Mouse (Mus musculus) thymus, postnatal 0 days (tissue): ENCODE measurements at regions not wholly inside any gene's neighbourhood (a gene's known extent, or its start where the extent isn't known, plus 50 kb on each side); places are given as distances from the start of the nearest gene placed in this dataset.

Source experiments
- DNase-seq: peaks from one replicate; pipeline ENCODE4 v3.0.0-alpha.2; 2015; ENCODE audit warnings: low spot score

DNA sequence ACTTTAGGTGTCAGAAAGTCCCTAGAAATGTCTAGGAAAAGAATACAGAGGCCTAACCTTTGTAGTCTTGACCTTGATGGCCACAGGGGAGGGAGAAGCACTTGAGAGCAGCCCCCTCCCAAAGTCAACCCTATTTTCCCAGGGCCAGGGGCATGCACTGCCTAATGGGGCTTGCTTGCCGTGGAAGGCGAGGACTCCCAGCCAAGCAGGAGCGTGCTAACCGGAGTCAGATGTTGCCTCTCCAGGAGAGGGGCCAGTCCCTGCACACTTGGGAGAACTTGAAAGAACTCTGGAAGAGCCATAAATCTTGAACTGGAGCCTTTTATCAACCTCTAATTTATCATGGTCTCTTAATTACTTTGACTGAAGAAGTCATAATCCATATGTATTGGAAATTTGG lies 712.7 kb downstream of the Vrk1 start:
- DNase-seq = no peak

- DNase-seq = no peak
Observed at GRCm38 (mm10) chr12:106726920-106727319, 716.9 kb downstream of the Vrk1 start.

DNA sequence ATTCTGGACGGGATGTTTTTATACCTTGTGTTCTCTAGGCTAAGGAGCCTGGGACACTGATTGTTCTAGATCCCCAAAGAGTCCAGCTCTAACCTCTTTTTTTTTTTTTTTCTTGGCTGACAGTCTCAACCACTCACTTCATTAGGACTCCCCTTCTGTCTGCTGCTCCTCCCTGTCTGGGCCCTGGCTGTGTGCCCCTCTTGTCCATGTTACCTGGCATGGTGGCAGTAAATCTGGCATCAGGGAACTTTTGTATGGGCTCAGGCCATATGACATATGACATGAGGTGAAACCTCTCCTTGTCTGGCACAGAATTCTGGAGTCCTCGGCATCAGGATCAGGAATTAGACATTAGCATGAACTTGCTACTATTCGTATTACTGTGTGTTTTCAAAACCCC lies 717.5 kb downstream of the Vrk1 start:
- no peak for DNase-seq

DNA sequence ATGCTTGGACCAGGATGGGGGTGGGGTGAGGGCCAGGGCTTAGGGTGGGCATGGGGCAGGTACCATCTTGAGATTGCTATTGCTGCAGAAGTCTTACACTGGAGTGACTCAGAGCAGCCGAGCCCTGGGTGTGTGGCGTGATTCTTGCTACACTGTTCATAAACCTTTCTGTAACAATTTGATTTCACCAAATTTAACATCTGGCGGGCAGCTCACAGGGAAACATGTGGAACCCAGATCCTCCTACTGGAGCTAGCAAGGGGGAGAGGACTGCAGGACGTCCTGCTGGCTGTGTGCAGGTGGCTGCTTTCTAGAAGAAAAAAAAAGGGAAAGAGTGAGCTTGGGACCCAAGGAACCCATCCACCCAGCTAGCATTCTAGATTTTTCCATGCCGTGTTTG lies 719.7 kb downstream of the Vrk1 start:
- no peak for DNase-seq

- no peak for DNase-seq
Observed at GRCm38 (mm10) chr12:106732108-106732857, 722.3 kb downstream of the Vrk1 start.

GRCm38 (mm10) chr12:106748765-106749164 lies 738.7 kb downstream of the Vrk1 start:
- DNase-seq = no peak

GRCm38 (mm10) chr12:106763552-106763951 lies 724.9 kb upstream of the 3110018I06Rik start:
- DNase-seq = no peak

DNA sequence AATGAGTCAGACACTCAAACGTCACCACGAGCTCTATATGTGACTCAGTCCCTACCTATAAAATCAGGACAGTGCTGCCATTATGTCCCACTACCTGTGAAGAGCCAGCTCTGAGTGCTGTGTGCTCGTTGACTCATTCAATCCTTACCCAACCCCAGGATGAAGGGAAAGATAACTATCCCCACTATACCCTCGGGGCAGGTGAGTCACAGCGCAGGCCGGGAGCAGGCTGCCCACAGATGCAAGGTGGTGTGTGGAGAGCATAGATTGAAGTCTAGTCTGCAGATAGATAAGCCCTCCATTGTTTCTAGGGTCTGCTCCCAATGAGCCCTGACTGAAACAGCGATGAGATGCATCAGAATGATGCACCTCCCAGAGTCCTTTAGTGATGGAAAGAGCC lies 723.9 kb upstream of the 3110018I06Rik start:
- no peak for DNase-seq

DNA sequence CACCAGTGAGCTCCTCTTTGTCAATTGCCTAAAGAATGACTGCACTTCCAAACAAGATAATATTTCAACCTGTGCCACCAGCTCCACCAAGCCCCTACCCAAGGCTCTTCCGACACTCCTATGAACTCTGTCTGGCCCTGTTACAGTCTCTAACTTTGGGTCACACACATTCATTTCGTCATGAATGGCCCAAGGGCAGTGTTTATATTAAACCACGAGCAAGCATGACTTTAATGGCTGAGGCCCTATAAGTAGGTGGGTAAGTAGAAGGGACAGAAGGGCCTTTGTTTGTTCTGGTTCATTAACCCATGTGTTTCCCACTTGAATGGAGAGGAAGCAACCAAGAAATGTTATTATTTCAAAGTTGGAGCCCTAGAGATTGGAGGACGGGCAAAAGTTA lies 714.9 kb upstream of the 3110018I06Rik start:
- DNase-seq = no peak

DNA sequence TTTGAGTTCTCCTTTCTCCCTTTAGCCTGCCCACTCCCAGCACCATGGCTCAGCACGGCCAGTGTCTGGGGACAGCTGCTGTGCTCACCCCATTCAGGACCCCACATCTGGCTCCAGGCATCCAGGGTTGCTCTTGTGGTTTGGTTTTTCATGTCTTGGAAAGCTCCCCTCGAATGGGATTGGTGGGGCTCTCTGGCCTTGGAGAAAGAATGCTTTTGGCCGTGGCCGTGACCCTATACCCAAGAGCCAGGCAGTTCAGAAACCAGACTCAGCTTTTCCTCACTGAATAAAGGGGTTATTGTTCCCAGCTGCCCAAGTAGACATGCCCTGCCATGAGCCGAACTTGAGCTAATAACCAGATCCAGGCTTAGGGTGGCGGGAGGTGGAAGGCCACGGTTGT lies 691.8 kb upstream of the 3110018I06Rik start:
- DNase-seq = no peak

- DNase-seq = no peak
Observed at GRCm38 (mm10) chr12:106819736-106820135, 668.7 kb upstream of the 3110018I06Rik start.

GRCm38 (mm10) chr12:106822311-106822710 lies 666.1 kb upstream of the 3110018I06Rik start:
- DNase-seq = no peak

GRCm38 (mm10) chr12:106828542-106828941 lies 659.9 kb upstream of the 3110018I06Rik start:
- DNase-seq = no peak

- no peak for DNase-seq
Observed at GRCm38 (mm10) chr12:106829323-106829722, 659.1 kb upstream of the 3110018I06Rik start.

- DNase-seq = no peak
Observed at GRCm38 (mm10) chr12:106835241-106835640, 653.2 kb upstream of the 3110018I06Rik start.

- no peak for DNase-seq
Observed at GRCm38 (mm10) chr12:106839618-106840017, 648.8 kb upstream of the 3110018I06Rik start.

DNA sequence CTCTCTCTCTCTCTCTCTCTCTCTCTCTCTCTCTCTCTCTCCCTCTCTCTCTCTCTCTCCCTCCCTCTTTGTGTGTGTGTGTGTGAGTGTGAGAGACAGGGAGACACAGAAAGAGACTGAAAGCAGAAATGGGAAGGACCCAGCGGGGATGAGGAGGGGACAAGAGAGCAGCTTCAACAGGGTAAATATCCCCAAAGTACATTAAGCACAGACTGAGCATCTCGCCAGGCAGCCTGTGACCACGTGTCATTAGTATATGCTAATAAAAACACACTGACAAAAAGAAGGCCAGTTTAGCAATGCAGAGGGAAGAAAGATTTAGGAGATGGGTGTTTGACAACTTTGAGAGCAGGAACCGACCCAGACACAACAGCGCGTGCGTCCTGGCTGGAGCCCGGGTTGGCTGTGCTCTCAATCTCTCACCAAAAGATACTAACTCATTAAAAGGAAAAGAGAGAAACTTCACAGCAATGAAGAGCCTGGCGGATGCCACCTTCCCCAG lies 648.2 kb upstream of the 3110018I06Rik start:
- DNase-seq = no peak

DNA sequence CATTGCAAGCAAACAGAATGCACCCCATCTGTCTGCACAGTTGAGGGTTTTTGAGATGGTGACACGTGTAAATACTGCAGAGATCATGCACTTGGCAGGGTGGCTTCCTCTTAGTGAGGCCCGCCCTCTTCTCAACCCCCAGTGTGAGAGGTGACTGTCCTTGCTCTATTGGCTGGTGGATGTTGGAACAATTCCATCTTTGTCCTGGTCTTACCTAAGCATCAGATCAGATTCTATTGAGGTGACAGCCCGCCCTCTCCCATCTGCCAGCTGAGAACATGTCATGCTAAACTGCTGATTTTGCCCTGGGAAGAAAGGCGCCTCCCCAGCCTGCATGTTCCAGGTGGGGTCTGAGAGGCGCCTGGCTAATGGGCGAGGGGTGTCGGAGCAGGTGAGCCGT lies 646.4 kb upstream of the 3110018I06Rik start:
- DNase-seq = no peak

DNA sequence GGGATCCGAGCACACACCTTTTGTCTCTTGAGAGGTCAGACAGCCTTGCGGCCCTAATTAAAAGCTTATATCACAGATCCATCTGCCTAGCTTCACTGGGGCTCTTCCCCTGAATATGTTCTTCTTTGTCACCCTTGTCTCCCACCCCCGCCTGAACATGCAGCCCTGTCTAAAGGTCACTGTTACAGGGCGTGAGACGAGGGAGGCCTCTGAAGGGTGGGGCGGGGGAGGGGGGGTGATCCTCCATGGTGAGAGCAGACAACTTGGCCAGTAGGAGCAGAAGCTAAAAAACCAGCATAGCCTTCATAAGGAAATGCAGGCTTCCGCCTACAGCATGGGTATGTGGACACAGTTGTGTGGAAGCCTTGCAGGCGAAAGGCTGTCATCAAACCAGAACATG lies 646.0 kb upstream of the 3110018I06Rik start:
- no peak for DNase-seq

GRCm38 (mm10) chr12:106851666-106852065 lies 636.8 kb upstream of the 3110018I06Rik start:
- DNase-seq = peak; percentile 50

DNA sequence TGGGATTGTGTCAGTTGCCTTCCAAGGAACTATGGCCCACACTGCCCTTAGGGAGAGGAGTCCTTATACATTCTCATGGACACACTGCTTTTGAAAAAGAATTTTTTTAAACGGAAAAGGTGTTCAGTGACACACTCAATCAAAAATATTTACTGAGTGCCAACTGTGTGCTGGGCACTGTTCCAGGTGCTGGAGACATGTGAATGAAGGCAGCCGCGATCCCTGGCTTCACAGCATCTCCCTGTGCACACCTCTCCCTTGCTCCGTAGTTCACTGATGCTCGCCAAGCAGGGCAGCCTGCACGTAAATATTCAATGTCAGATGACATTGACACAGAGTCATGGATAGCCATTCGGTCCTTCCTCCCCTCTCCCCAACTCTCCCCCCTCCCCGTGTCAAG lies 635.7 kb upstream of the 3110018I06Rik start:
- no peak for DNase-seq

DNA sequence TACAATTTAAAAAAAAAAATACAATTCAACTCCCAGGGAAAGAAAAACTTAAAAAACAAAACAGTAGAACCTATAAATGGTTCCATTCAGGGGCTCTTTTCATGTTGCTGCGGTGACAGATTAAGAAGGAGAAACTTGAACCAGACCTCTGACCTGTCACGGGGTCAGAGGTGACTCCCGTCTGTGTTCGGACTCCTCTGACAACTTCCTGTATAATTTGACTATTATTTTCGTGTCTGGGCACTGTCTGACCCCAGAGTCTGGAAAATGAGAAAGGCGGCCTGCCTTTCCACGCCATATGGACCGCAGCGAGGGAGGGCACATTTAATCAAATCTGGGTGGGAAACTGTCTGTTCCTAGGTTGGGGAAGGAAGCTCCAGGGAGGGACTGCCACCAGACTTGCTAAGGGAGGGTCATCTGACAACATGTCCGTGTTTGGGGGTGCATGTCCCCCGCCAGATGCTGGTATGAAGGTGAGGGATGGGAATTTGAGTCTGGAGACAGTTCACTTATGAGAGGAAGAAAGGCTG lies 634.7 kb upstream of the 3110018I06Rik start:
- DNase-seq = no peak

DNA sequence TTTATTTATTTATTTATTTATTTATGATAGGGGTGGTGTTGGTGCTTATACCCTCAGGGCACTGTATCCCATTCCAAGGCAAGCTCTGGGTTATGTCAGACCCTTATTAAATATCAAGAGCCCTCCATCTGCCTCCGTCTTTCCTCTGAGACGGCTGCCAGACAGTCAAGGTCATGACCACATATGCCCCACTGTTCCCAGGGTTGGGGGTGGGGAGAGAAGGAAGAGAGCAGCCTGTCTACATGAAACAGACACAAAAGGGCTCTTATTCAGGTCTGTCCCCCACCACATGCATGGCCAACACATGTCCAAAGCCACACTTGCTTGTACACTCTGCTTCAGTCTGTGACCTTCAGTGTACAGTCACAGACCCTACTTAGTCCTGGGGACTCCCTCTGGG lies 632.9 kb upstream of the 3110018I06Rik start:
- DNase-seq = no peak
